Mouse (Mus musculus) cerebral cortex, adult 2 months (tissue): ENCODE data around the gene Flvcr1.

Experiments
- WGBS: fragments of 180-500 bp; shearing (Covaris S2); methylation state at CpG from one replicate; pipeline ENCODE4 v1.1.7; 2018; 5-methylcytosine and 5-hydroxymethylcytosine counted together

Flvcr1 gene

DNA sequence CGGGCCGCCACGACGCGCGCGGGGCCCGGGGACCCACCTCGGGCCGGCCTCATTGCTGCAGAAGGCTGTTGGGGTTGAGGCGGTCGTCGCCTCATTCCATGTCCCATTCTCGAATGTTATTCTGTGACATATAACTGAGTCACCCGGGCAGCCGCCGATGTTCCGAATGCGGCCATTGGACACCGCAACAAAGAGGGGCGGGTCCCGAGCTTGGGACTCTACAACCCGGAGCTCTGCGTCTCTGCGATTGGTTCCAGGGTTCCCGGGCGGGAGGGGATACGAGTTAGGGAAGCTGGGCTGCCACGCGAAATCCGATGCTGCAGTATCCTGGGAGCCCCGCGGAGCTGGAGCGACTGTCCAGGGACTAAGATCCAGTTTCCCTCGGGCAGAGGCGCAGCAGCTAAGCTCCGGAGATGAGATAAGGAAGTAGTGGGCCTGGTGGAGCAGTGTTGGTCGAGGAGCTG is 46.8 kb downstream of the Flvcr1 start, which contains the start of gene Vash2:
Gene Vash2, minus strand, starts transcription at position 197 of the 464 bp plus-strand sequence.
- under 1% methylated on average over 38 of the region's 38 CpGs for WGBS

DNA sequence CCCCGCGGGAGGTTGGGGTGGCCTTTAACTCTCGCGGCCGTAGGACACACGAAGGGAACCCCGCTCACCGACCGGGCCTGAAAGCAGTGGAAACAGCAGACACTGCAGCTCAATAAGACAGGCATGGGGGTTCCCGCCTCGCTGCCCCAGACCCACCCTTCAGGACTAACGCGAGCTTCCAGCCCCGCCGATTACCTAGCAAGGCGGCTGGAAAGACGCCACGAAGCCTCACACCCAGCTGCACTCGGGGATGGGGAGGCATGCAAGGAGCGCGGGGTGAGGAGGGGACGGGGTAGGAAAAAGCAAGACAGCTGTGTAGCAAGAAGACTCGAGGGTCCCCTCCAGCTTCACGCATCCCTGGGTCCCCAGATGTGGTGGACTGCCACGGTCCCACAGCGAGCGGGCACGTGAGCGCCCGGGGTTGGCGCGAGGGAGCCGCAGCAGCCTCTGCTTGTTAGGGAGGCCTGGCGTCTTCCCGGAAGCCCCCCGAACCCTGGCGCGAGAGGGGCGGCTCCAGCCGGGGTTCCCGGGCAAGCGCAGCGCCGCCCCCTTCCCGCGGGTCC is 47.4 kb downstream of the Flvcr1 start:
- WGBS = 1% methylated on average over 46 of the region's 46 CpGs

DNA sequence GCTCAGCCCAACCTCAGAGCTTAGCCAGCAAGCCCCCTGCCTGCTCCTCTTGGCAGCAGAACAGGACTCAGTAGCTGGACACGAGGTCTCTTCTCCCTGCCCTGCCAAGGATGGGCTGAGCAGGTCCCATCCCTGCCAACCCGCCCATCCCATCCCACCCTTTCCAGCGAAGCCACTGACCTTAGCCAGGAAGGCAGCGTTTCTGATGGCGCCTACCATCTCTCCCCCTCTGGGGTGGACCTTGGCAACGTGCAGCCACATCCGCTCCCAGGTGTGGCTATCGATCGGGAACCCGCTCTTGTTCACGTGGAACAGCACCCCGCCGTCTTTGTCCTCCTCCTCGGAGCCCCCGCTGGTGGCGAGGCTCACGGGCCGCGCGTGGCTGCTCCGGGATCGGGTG is 48.0 kb downstream of the Flvcr1 start:
- 6% methylated on average over 22 of the region's 22 CpGs for WGBS

DNA sequence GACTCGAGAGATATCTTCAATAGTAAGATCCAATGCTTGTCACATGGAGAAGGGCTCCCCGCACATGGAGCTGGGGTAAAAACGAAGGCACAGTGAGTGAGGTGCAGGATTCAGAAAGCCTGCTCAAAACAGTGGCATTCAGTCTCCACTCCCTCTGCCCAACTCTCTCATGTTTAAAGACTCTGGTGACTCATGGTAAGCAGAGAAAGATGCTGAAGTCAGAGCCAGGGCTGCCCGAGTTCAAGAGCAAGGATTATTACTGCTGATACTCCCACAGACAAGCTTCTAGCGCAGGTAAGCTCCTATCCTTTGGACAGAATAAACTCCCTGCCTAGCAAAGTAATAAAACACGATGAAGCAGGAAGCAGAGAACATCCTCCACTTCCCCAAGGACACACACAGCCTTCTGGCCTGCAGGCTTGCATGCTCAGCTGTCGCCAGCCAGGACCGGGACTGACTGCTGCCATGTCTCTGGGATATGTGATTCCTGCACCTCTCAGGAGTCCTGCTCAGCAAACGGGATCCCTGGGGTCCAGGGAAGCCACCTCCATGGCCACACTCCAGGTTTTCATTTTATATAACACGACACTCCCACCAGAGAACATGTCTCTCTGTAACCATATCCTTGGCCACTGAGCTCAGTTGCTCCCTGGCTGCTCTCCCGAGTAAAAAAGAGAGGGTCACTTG is 48.9 kb downstream of the Flvcr1 start:
- 61% methylated on average over 11 of the region's 11 CpGs for WGBS

DNA sequence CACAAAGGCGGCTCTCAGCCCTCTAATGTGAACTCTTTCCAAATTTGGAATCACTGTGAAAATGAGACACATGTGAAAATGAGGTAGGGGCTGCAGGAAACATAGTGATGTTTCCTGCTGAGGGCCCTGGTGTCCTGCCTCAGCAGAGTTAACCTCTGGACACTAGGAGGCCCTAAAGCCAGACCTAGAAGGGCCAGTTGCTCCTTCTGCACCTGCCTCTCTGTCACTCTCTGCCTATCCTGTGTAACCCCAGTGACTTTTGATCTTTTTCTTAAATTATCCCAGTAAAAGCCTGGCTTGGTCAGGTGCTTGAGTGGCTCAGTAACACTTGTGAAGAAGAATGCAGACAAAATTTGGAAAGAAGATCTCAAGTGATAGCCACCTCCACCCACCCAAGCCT is 51.1 kb downstream of the Flvcr1 start:
- 84% methylated on average over 1 of the region's 1 CpGs for WGBS

DNA sequence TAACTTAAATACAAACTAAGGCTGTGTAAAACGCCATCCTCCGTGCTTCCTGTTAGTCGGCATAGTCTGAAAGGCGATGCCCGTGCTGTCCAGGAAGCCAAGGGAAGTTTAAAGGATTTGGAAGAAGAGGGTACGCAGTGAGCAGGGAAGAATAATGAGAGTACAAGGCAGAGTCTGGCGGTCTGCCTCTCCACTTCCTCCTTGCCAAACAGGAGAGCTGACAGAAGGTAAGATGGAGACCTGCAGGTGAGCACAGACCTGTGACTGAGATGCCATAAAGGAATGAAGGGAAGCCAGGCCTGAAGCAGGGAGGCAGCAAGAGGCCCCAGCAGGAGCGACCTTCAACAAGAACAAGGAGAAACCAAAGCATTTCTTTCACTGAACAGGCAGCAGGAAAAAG is 51.8 kb downstream of the Flvcr1 start:
- WGBS = 93% methylated on average over 8 of the region's 8 CpGs

DNA sequence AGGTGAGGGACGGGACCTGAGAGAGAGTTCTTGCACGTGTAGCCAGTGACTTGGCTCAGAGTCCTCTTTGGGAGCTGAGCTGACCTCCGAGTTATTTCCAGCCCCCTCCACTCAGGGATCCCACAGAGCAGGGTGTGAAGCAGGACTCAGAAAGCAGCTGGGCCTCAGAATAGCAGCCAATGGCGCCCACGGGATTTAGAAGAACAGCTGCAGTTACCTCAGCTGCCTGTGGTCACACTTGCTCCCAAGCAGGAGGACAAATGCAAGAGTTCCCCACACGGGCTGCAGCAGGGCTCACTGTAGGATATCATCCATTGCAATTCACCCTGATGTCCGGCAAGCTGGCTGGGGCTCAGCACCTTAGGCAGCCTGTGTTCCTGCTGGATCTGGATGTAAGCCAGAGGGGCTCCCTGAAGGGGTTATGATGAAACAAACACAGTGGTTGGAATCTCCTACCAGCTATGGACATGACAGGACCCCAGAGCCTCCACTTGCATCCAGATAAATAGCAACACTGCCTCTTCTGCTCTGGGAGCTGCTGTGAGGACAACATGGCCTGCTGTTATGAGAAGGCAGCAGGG is 53.3 kb downstream of the Flvcr1 start:
- 41% methylated on average over 7 of the region's 7 CpGs for WGBS

DNA sequence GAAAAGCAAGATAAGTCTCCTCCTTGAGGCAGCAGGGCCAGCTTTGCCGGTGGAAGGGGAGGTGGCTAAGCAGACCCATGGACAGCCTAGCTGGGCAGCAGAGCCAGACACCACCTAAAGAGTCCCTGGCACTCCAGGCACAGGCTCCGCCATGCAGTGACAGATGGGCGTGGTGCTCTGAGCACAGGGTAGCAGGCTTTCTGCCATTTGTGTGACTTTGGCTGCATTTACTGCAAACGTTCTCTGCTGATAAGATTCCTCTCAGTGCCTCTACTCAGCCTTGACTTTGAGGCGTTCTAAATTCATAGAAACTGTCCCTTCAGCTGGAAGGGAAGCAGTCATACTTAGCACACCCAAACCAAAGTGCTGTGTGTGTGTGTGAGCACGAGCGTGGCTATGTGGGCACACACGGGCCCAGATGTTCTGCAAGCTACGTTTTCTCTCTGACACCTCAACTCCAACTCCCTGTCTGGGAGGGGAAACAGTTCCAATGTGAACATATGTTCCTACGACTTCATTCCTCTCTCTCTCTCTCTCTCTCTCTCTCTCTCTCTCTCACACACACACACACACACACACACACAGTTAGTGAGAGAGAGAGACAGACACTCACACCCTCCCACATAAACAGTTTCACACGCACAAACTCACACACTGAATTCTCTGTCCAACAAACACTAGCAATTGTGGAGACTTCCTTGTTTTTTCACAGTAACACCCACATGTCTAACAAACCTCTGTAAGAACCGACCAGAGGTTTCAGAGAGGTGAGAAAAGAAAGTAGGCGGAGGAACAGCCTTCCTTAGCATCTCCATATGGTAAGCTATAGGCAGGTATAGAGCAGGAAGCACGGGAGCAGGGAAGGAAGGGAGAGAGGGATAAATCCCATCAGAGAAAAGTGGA is 54.0 kb downstream of the Flvcr1 start:
- WGBS = 52% methylated on average over 14 of the region's 14 CpGs

DNA sequence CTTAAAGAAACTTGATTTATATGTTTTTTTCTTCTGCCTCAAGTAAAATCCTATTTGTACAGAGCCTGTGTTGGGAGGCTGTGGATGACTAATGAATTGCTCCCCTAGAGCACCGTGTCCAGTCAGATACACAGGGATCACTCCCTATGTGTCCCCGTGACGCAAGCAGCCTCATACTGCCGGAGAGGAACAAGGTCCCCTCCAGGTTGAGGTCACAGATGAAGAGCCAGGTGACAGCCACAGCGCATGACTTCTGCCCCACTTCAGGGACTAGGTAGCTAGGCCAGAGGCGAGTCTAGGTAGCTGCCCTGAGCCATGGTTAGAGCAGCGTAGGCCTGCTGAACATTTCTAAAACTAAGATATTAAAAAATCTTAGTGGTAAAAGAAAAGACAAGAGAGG is 57.9 kb downstream of the Flvcr1 start:
- WGBS = 96% methylated on average over 7 of the region's 7 CpGs

DNA sequence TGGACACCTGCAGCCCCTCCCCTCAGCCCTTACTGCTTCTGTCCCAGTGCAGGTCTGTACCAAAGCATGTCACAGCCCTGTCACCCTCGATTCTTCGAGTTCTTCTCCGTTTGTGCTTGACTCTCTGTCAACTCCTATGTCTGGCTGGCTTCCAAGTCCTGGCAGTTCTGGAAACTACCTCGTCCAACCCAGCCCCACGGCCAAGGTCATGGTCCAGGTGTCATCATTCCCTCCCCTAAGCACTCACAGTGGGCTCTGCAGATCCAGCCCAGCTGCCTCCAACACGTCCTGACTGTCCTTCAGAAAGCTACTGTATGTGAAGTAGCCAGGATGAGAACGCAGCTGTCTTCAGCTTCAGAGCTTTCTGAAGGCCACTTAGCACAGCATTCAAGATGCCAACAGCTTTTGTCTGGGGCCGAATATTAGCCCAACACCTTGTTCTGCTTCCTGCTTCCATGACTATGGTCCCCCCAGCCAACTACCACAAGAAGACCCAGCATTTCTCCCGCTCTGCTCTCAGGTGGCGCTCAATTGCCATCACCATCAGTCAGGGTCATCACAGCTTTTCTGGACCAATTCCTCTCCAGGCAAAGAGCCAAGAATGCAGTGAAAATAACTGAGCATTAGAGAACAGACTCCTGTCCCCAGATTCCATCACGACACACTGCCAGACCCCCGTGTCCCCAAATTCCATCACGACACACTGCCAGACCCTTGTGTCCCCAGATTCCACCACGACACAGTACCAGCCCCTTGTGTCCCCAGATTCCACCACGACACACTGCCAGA is 60.8 kb downstream of the Flvcr1 start:
- 74% methylated on average over 15 of the region's 15 CpGs for WGBS

DNA sequence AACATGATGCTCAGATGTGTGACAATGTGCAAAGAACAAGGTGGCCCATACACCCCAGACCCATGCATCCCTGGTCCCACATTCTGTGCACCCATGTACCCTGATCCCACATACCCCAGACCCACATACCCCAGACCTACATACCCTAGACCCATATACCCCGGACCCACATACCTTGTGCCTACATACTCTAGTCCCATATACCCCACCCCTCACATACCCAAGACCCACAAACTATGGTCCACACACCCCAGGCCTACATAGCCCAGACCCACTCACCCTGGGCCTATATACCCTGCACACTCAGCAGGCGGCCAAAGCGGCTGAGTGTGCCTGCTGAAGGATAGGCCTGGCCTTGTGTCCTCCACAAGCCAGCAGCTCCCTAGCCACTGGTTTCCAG is 63.2 kb downstream of the Flvcr1 start:
- 96% methylated on average over 3 of the region's 3 CpGs for WGBS

DNA sequence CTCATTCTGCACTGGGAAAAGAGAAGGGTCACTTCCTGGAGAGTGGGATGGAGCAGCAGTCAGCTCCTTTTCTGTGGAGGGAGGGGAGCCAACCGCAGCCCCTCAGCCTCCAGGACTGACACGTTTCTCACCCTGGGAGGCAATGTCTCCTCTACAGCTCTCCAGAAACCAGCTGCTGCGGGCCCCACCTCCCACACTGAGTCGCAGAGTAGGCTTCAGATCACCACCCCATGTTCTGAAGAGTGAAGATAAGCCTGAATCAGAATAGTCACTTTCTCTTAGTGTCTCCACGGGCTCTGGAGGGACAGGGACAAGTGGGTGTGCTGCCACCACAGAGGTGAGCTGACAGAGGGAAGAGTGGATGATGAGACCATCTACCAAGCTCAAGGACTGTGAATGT is 67.1 kb downstream of the Flvcr1 start:
- WGBS = 61% methylated on average over 5 of the region's 5 CpGs
